Mouse (Mus musculus) kidney, postnatal 0 days (tissue): ENCODE data around the gene Cngb1. TPM values are rescaled to one million over a fixed set of nuclear protein-coding genes. Genes with fewer than 3 reads are reported as not detected.

Experiments
- ATAC-seq: fragments of 200-750 bp; cut with Nextera tagmentation; replicated peaks from 2 replicates; pipeline ENCODE4 v1.8.0; 2017; ENCODE audit warnings: low read depth, moderate number of reproducible peaks, moderate TSS enrichment, moderate library complexity; ENCODE audit not compliant: low FRiP score
- DNase-seq: peaks from one replicate; pipeline ENCODE4 v3.0.0-alpha.2; 2016; ENCODE audit warnings: low spot score
- H3K27ac ChIP-seq: fragments of 300-500 bp; sonication (generic); 2 replicates; pipeline ENCODE4 v1.5.1; 2014; ENCODE audit warnings: mild to moderate bottlenecking
- H3K27me3 ChIP-seq: fragments of 300-500 bp; sonication (generic); 2 replicates; pipeline ENCODE4 v1.6.1; 2014; ENCODE audit warnings: low read length, mixed read lengths; ENCODE audit not compliant: insufficient read depth
- H3K36me3 ChIP-seq: fragments of 300-500 bp; sonication (generic); 2 replicates; pipeline ENCODE4 v1.6.1; 2014; ENCODE audit warnings: low read length, mixed read lengths; ENCODE audit not compliant: insufficient read depth
- H3K4me1 ChIP-seq: fragments of 300-500 bp; sonication (generic); replicated peaks from 2 replicates; pipeline ENCODE4 v1.6.1; 2014; ENCODE audit warnings: antibody characterized with exemption, low read length, mixed read lengths; ENCODE audit not compliant: insufficient read depth
- H3K4me2 ChIP-seq: fragments of 300-500 bp; sonication (generic); 2 replicates; pipeline ENCODE4 v1.6.1; 2014; ENCODE audit warnings: mild to moderate bottlenecking, low read length, moderate library complexity, mixed read lengths
- H3K4me3 ChIP-seq: fragments of 300-500 bp; sonication (generic); replicated peaks from 2 replicates; pipeline ENCODE4 v1.5.1; 2014; ENCODE audit warnings: low read depth, low read length
- H3K9ac ChIP-seq: fragments of 300-500 bp; sonication (generic); 2 replicates; pipeline ENCODE4 v1.6.1; 2014; ENCODE audit warnings: low read depth, low read length
- H3K9me3 ChIP-seq: fragments of 300-500 bp; sonication (generic); replicated peaks from 2 replicates; pipeline ENCODE4 v1.6.1; 2016; ENCODE audit warnings: low read length, inconsistent platforms, mixed read lengths
- CTCF ChIP-seq: IDR thresholded peaks from 2 replicates; pipeline ENCODE4 v1.5.1; 2016; ENCODE audit warnings: antibody characterized with exemption, low read depth, mild to moderate bottlenecking, moderate library complexity
- WGBS: fragments of 180-500 bp; shearing (Covaris S2); extraction: QIAGEN DNeasy Blood & Tissue Kit; methylation state at CpG from one replicate; pipeline ENCODE4 v1.1.7; 2014; 5-methylcytosine and 5-hydroxymethylcytosine counted together
- polyA plus RNA-seq: library from polyadenylated mRNA; unstranded; fragments of >200 nt; fragmentation: Nextera tagmentation; extraction: Ambion mirVana; gene quantifications from 2 replicates; pipeline ENCODE4 v1.2.1, GENCODE M21; 2015

Gene Cngb1
- polyA plus RNA-seq, 1 experiment from 2014 or later = 2.1 TPM

DNA sequence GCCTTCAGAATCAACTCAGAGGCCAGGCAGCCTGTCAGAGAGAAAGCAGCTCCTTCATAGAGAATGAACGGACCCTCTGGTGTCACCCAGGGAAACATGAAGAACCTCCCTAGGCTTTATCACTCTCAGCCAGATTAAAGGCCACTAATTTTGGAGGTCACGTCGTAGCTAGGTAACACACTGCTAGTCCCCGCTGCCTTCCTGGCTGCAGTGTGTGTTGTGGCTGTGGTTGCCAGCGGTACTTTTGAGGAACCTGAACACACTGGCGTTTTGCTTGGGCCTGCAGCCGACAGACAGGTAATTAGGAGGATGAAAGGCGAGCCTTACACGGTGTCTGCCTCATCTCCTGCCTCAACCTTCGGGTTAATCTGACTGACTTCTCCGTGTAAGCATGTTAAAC lies 110.7 kb downstream of the Cngb1 start:
- no peaks in the 10 kb centered on the region for H3K4me1 ChIP-seq
- H3K4me2 ChIP-seq = no peak overlapping the region
- H3K27me3 ChIP-seq = no peaks in the 10 kb centered on the region
- no peaks in the 10 kb centered on the region for H3K36me3 ChIP-seq
- no peak for TF ChIP-seq CTCF
- DNase-seq (no peak), ATAC-seq (no peak)
- no peak overlapping the region for H3K9ac ChIP-seq
- WGBS = 63% methylated on average over 11 of the region's 11 CpGs
- H3K9me3 ChIP-seq = no peaks in the 10 kb centered on the region
- H3K27ac ChIP-seq = no peak overlapping the region
- no peak overlapping the region for H3K4me3 ChIP-seq

DNA sequence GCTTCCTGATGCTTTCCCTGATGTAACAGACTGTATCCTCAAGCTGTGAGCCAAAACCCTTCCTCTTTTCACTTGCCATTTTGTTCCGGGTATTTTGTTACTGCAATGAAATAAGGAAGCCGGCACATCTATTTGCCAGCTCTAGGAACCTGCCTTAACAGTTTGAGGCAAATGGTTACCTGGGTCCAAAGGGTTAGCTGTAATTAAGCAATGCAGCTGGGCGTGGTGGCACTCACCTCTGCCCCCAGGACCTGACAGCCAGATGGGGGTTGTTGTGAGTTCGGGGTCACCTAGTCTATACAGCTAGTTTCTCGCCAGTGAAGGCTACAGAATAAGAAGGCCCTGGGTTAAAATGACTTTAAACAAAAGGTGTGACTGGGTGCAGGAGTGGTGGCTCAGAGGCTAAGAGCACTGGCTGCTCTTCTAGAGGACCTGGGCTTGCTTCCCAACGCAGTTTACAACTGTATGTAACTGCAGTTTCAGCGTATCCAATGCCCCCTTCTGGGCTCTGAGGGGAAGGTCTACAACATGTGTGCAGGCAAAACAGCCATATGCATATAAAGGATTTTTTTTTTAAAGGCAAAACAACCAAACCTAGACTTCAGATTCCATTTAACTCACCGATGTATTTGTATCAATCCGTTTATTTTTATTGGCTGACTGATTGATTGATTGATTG lies 114.7 kb downstream of the Cngb1 start:
- Histone ChIP-seq H3K4me1 (no peaks in the 10 kb centered on the region), H3K27ac (no peak overlapping the region), H3K27me3 (no peaks in the 10 kb centered on the region), H3K4me3 (no peak overlapping the region), H3K36me3 (no peaks in the 10 kb centered on the region), H3K9me3 (no peaks in the 10 kb centered on the region), H3K9ac (no peak overlapping the region), H3K4me2 (no peak overlapping the region)
- WGBS = 89% methylated on average over 9 of the region's 9 CpGs
- ATAC-seq (no peak), DNase-seq (no peak)
- TF ChIP-seq CTCF = no peak

Other genes with a start within 250 kb of the Cngb1 start
- gene Katnb1, start 225.4 kb downstream of the Cngb1 start, polyA plus RNA-seq = 21.2 and 22.9 TPM in 2 replicates
- gene Kifc3, start 103.8 kb downstream of the Cngb1 start, polyA plus RNA-seq = 41.2 and 46.2 TPM in 2 replicates
- 0.30 TPM in 1 of 2 replicates, not detected in the other for gene Tepp, start 4.0 kb upstream of the Cngb1 start, polyA plus RNA-seq
- 6.3 and 6.6 TPM in 2 replicates for gene Zfp319, start 25.4 kb upstream of the Cngb1 start, polyA plus RNA-seq
- 42.9 and 45.6 TPM in 2 replicates for gene Usb1, start 25.7 kb upstream of the Cngb1 start, polyA plus RNA-seq
- 5.0 and 5.8 TPM in 2 replicates for gene Mmp15, start 45.7 kb upstream of the Cngb1 start, polyA plus RNA-seq
- 126 and 129 TPM in 2 replicates for gene Cfap20, start 128.3 kb upstream of the Cngb1 start, polyA plus RNA-seq
- gene Csnk2a2, start 183.5 kb upstream of the Cngb1 start, polyA plus RNA-seq = 9.5 and 11.2 TPM in 2 replicates
- gene Ccdc113, start 227.5 kb upstream of the Cngb1 start, polyA plus RNA-seq = 1.5 and 2.2 TPM in 2 replicates